Mouse (Mus musculus): Measurements from ENCODE around the gene Ggta1. TPM values are rescaled to one million over a fixed set of nuclear protein-coding genes. Genes with fewer than 3 reads are reported as not detected.

Ggta1 gene
- total RNA-seq, 2 experiments from 2014 or later, result 2.8 to 3.4 TPM

Other genes with a start within 250 kb of the Ggta1 start
- gene Gsn, start 206.9 kb downstream of the Ggta1 start, total RNA-seq (2021), result 10 to 100 TPM; 63.5 to 75.4 TPM
- 1 to 10 TPM; 8.3 to 9.1 TPM for gene Stom, start 126.3 kb downstream of the Ggta1 start, total RNA-seq (2021)
- gene 4930568D16Rik, start 95.5 kb downstream of the Ggta1 start, total RNA-seq (2021), result not detected
- gene 4930402F06Rik, start 66.1 kb downstream of the Ggta1 start, total RNA-seq (2021), result not detected
- 100 to 1,000 TPM; 143 to 154 TPM for gene Dab2ip, start 95.0 kb upstream of the Ggta1 start, total RNA-seq (2021)

Data from left cerebral cortex, postnatal 25 days (tissue).